Mouse (Mus musculus): ENCODE data around the gene Jade3. TPM values are rescaled to one million over a fixed set of nuclear protein-coding genes. Genes with fewer than 3 reads are reported as not detected.

Gene Jade3
- polyA plus RNA-seq, 1 experiment from 2014 or later, result 14.4 TPM

DNA sequence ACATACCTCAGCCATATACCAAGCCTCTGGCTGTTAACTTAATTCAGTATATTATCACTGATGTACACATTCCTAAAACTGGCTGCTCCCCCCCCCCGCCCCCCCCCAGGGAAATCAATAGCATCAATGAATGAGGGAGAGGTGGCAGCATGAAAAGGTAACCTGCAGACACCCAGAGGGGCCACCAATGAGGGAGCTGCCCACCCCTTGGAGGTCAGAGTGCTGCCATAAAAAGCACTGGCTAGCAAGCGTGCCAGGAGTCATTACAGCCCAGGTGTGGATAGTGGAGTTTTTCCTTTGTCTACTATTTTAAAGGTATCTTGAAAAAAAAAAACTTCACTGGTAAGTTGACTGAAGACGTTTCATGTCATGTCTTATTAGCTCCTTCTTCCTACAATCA lies 124.0 kb downstream of the Jade3 start, which contains the start of gene Rgn:
TSS of gene Rgn (plus strand) at position 256 of the 400 bp plus-strand sequence.
- Histone ChIP-seq H3K9ac (replicated peaks; ENCODE audit: low read length) (no peak within 1 kb of the TSS), H3K27ac (replicated peaks; ENCODE audit: low read depth, low read length) (no peak within 1 kb of the TSS), H3K4me2 (ENCODE audit: low read depth, low read length) (no peak within 1 kb of the TSS; the same call in 1 of the 2 replicates), H3K27me3 (ENCODE audit: control insufficient read depth, insufficient read depth, low read length) (no peaks in the 10 kb centered on the region), H3K36me3 (replicated peaks; ENCODE audit: control insufficient read depth, insufficient read depth, low read depth, low read length) (no peaks in the 10 kb centered on the region), H3K4me1 (ENCODE audit: control insufficient read depth, insufficient read depth, low read length) (no peaks in the 10 kb centered on the region), H3K4me3 (ENCODE audit: low read depth, low read length) (no peak within 1 kb of the TSS), H3K9me3 (replicated peaks; ENCODE audit: control insufficient read depth, low read length) (no peaks in the 10 kb centered on the region)
- DNase-seq (ENCODE audit: low spot score) (no peak), ATAC-seq (replicated peaks; ENCODE audit: insufficient number of reproducible peaks, low FRiP score, low TSS enrichment, low read depth) (no peak)
- 72% methylated on average over 3 of the region's 3 CpGs for WGBS

DNA sequence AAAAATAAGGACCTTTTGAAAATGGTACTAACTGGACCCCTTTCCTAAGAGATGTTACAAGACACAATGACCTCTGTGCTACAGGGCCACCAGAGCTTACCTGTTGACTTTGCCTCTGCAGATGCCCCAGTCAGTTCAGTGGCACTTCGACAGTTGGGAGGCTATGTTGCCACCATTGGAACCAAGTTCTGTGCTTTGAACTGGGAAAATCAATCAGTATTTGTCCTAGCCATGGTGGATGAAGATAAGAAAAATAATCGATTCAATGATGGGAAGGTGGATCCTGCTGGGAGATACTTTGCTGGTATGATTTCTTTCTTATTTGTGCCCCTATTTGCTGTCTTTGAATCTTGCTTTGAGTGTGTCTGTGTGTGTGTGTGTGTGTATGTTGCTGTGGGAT lies 126.7 kb downstream of the Jade3 start:
- Histone ChIP-seq H3K27ac (replicated peaks; ENCODE audit: low read depth, low read length) (no peak overlapping the region), H3K9ac (replicated peaks; ENCODE audit: low read length) (no peak overlapping the region), H3K36me3 (replicated peaks; ENCODE audit: control insufficient read depth, insufficient read depth, low read depth, low read length) (no peaks in the 10 kb centered on the region), H3K4me2 (ENCODE audit: low read depth, low read length) (no peak overlapping the region), H3K4me3 (ENCODE audit: low read depth, low read length) (no peak overlapping the region), H3K27me3 (ENCODE audit: control insufficient read depth, insufficient read depth, low read length) (no peaks in the 10 kb centered on the region), H3K4me1 (ENCODE audit: control insufficient read depth, insufficient read depth, low read length) (no peaks in the 10 kb centered on the region), H3K9me3 (replicated peaks; ENCODE audit: control insufficient read depth, low read length) (no peaks in the 10 kb centered on the region)
- DNase-seq (ENCODE audit: low spot score), result no peak
- WGBS, result 74% methylated on average over 2 of the region's 2 CpGs
- ATAC-seq (replicated peaks; ENCODE audit: insufficient number of reproducible peaks, low FRiP score, low TSS enrichment, low read depth), result no peak

DNA sequence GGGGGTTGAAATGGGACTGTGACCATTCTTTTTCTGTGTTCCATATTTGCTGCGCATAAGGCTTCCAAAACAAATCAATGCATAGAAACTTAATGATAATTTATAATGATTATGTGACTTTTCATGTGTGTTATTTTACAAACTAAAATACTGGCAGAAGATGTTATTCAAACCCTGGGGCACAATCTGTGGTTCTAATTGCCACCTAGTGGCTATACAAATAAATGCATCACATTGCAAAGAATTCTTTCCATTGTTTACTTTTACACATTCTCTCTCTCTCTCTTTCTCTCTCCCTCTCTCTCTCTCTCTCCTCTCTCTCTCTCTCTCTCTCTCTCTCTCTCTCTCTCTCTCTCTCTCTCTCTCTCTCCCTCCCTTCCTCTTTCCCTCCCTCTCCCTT lies 136.4 kb downstream of the Jade3 start:
- Histone ChIP-seq H3K27ac (replicated peaks; ENCODE audit: low read depth, low read length) (no peak overlapping the region), H3K9ac (replicated peaks; ENCODE audit: low read length) (no peak overlapping the region), H3K4me2 (ENCODE audit: low read depth, low read length) (no peak overlapping the region), H3K4me1 (ENCODE audit: control insufficient read depth, insufficient read depth, low read length) (no peaks in the 10 kb centered on the region), H3K4me3 (ENCODE audit: low read depth, low read length) (no peak overlapping the region), H3K9me3 (replicated peaks; ENCODE audit: control insufficient read depth, low read length) (no peaks in the 10 kb centered on the region), H3K27me3 (ENCODE audit: control insufficient read depth, insufficient read depth, low read length) (no peaks in the 10 kb centered on the region), H3K36me3 (replicated peaks; ENCODE audit: control insufficient read depth, insufficient read depth, low read depth, low read length) (no peaks in the 10 kb centered on the region)
- WGBS, result 35% methylated on average over 1 of the region's 1 CpGs
- peak; percentile 6 for DNase-seq (ENCODE audit: low spot score)
- no peak for ATAC-seq (replicated peaks; ENCODE audit: insufficient number of reproducible peaks, low FRiP score, low TSS enrichment, low read depth)

DNA sequence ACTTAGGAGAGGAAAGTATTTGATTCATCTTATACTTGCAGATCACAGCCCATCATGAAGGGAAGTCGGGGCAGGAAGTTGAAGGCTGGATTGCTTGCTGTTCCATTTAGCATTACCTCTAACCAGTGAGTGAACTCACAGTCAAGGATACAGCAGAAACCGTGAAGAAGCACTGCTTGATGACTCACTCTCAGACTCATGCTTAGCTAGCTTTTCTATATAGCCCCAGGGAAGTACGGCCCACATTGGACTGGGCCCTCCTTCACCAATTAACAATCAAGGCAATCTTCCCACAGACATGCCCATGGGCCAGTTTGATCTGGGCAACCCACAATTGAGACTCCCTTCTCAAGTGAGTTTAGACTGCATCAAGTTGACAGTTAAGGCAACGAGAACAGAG lies 138.5 kb downstream of the Jade3 start:
- H3K9ac ChIP-seq (replicated peaks; ENCODE audit: low read length), result no peak overlapping the region
- H3K4me1 ChIP-seq (ENCODE audit: control insufficient read depth, insufficient read depth, low read length), result no peaks in the 10 kb centered on the region
- H3K4me2 ChIP-seq (ENCODE audit: low read depth, low read length), result no peak overlapping the region
- H3K9me3 ChIP-seq (replicated peaks; ENCODE audit: control insufficient read depth, low read length), result no peaks in the 10 kb centered on the region
- no peaks in the 10 kb centered on the region for H3K27me3 ChIP-seq (ENCODE audit: control insufficient read depth, insufficient read depth, low read length)
- WGBS, result 73% methylated on average over 4 of the region's 4 CpGs
- H3K4me3 ChIP-seq (ENCODE audit: low read depth, low read length), result no peak overlapping the region
- DNase-seq (ENCODE audit: low spot score), result no peak
- no peak for ATAC-seq (replicated peaks; ENCODE audit: insufficient number of reproducible peaks, low FRiP score, low TSS enrichment, low read depth)
- no peaks in the 10 kb centered on the region for H3K36me3 ChIP-seq (replicated peaks; ENCODE audit: control insufficient read depth, insufficient read depth, low read depth, low read length)
- H3K27ac ChIP-seq (replicated peaks; ENCODE audit: low read depth, low read length), result no peak overlapping the region

Other genes starting within 250 kb of the Jade3 start
- gene Slc9a7, start 133.9 kb upstream of the Jade3 start, polyA plus RNA-seq (2014; fragmentation: Nextera tagmentation; extraction: Ambion mirVana), result 0.50 and 1.2 TPM in 2 replicates
- gene Rp2, start 61.2 kb upstream of the Jade3 start, polyA plus RNA-seq (2014; fragmentation: Nextera tagmentation; extraction: Ambion mirVana), result 22.1 and 23.0 TPM in 2 replicates
- gene Rgn, start 124.1 kb downstream of the Jade3 start, polyA plus RNA-seq (2014; fragmentation: Nextera tagmentation; extraction: Ambion mirVana), result 0.17 TPM in 1 of 2 replicates, not detected in the other
- gene Rbm10, start 191.8 kb downstream of the Jade3 start, polyA plus RNA-seq (2014; fragmentation: Nextera tagmentation; extraction: Ambion mirVana), result 58.4 and 67.0 TPM in 2 replicates
- gene Ndufb11, start 191.9 kb downstream of the Jade3 start, polyA plus RNA-seq (2014; fragmentation: Nextera tagmentation; extraction: Ambion mirVana), result 207 and 208 TPM in 2 replicates
- gene Uba1, start 232.6 kb downstream of the Jade3 start, polyA plus RNA-seq (2014; fragmentation: Nextera tagmentation; extraction: Ambion mirVana), result 220 and 234 TPM in 2 replicates

Measured in embryonic facial prominence, embryonic 11.5 days (tissue).